Comparison of ENCODE assay signal across 8 mouse cellular contexts in the genomic region with DNA sequence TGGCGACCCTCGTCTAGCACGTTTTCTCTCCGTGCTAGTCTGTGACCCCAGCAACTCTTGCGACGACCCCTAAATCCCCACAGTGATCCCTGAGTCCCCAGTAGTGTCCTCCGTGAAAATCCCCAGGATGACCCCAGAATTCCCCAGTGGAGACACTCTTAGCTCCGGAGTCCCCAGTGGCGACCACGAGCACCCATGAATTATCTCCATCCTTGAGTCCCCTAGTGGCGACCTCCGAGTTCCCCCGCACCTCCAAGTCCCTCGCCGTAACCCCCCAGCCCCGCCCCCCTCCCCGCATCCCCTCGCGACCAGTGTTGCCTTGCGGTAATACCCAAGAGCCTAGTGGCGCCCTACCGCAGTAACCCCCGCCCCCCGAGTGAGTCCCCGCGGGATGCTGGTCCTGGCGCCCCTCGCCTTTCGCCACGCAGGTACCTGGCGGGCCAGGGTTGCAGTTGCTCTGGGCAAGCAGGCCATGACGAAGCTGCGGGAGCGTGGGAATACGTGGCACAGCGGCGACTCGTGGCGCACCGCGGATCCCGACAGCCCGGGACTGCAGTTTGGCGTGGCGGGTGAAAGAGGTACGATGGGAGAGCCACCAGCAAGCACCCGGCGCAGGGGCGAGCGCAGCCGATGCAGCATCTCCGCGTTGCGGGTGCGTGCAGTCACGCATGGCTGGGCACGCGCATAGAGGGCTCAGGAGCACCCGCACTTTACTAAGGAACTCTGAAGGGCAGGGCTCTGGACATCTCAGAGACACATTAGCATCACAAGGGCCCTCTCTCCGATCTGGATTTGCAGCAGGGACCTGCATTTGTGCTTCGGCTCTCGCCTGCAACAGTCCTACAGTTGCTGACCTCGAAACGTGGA. TPM values are rescaled to one million over a fixed set of nuclear protein-coding genes. Genes with fewer than 3 reads are reported as not detected.
A peak's percentile ranks its signal among the peaks of the same experiment; 100 is the strongest.
DNase-seq lines count a peak whose midpoint lies in the region; ATAC-seq lines count a peak whose summit lies in the region.

No protein-coding gene starts in this region.

- H3K4me1 ChIP-seq in limb, embryonic 11.5 days (ENCODE audit: control insufficient read depth, insufficient read depth, low read length): 0 out of 2 replicates have a peak, but pooled peaks cover 2% of the 10 kb centered on the region

- 10% methylated on average over 64 of the region's 64 CpGs for WGBS in limb, embryonic 11.5 days

- H3K27me3 ChIP-seq in limb, embryonic 11.5 days (ENCODE audit: control insufficient read depth, insufficient read depth, low read length): 0 out of 2 replicates have a peak, but pooled peaks cover 3% of the 10 kb centered on the region

- peak overlapping the region; percentile 94 for H3K4me2 ChIP-seq in limb, embryonic 11.5 days (ENCODE audit: low read depth, severe bottlenecking)

- DNase-seq in cerebellum, adult 11-12 months: peak; percentile 18
- DNase-seq in thymus, postnatal 4 days: peak; percentile 39
- DNase-seq in thymus, postnatal 25 days: no peak
- peak; percentile 15 for DNase-seq in heart, postnatal 4 days
- DNase-seq in limb, embryonic 11.5 days (ENCODE audit: low spot score): peak; percentile 59
- peak; percentile 81 for DNase-seq in retina, postnatal 1 day

- peak overlapping the region; percentile 60 for H3K9ac ChIP-seq in limb, embryonic 11.5 days (ENCODE audit: low read length)

- no peaks in the 10 kb centered on the region for H3K36me3 ChIP-seq in limb, embryonic 11.5 days (ENCODE audit: control insufficient read depth, insufficient read depth, low read length)

- H3K27ac ChIP-seq in limb, embryonic 11.5 days (replicated peaks; ENCODE audit: low read depth, low read length): no peak overlapping the region

- peak overlapping the region; percentile 47 for H3K4me3 ChIP-seq in limb, embryonic 11.5 days (ENCODE audit: low read depth, low read length)

- ATAC-seq in cerebellum, adult (ENCODE audit: insufficient number of reproducible peaks, low FRiP score, low TSS enrichment): no peak
- ATAC-seq in limb, embryonic 11.5 days (ENCODE audit: insufficient number of reproducible peaks, low FRiP score, low TSS enrichment, low read depth): peak; percentile 44; the same call in 1 of the 2 replicates
- no peak for ATAC-seq in megakaryocyte-erythroid progenitor cell, adult 5-6 weeks (replicated peaks; ENCODE audit: low FRiP score, low TSS enrichment, poor library complexity, severe bottlenecking)

- no peaks in the 10 kb centered on the region for H3K9me3 ChIP-seq in limb, embryonic 11.5 days (ENCODE audit: control insufficient read depth, low read length)

RNA-seq across cellular contexts. Expression of a gene that starts 27.6 kb away (rescaled TPM):
- 1 to 10 TPM; 2.4 to 2.9 TPM for total RNA-seq in heart, postnatal 4 days (2021)
- polyA plus RNA-seq in limb, embryonic 11.5 days (2014; fragmentation: Nextera tagmentation; extraction: Ambion mirVana): 54.0 and 54.7 TPM in 2 replicates
- 2.7 TPM in 1 of 2 replicates, not detected in the other for total RNA-seq in megakaryocyte-erythroid progenitor cell, adult 5-6 weeks (2014; fragmentation: Nextera tagmentation)
- total RNA-seq in megakaryocyte-erythroid progenitor cell, adult 5-6 weeks (2017): 0.47 TPM in 1 of 2 replicates, not detected in the other
